Mouse (Mus musculus) gastrocnemius, postnatal 36 days (tissue): ENCODE results near the gene Serpinf2. TPM values are rescaled to one million over a fixed set of nuclear protein-coding genes. Genes with fewer than 3 reads are reported as not detected.
"Not testable (repeated sequence)": the region's sequence is repeated elsewhere in the genome, so short reads cannot be mapped to it uniquely, and the experiment has no call there.

Experiments used
- DNase-seq, 2 experiments: peaks; one replicate each; pipeline ENCODE4 v3.0.0; 2022
- intact Hi-C: fragments of 180-260 bp; cut with DNase I; formaldehyde crosslinking; loops from one replicate; pipeline ENCODE4 v1.15.1; 2025
- microRNA-seq, 2 experiments: library from miRNA; unstranded; fragments of <30 nt; microRNA quantifications; one replicate each; pipeline ENCODE4 v1.2.0; 2021
- total RNA-seq, 2 experiments: library from RNA; stranded (reverse); gene quantifications; 2 replicates each; pipeline ENCODE4 v1.2.3; 2021

The Serpinf2 gene
- total RNA-seq, 2 experiments from 2014 or later = not detected

- intact Hi-C loops = loop anchor here (2.0 to 5.0 kb wide), 3 partner anchors 49 to 169 kb away; partner anchors contain the start of gene Wdr81
- DNase-seq = peak in 1 of 2 experiments; percentile 42
Observed at GRCm38 (mm10) chr11:75403301-75404052, 35.9 kb downstream of the Serpinf2 start.

DNA sequence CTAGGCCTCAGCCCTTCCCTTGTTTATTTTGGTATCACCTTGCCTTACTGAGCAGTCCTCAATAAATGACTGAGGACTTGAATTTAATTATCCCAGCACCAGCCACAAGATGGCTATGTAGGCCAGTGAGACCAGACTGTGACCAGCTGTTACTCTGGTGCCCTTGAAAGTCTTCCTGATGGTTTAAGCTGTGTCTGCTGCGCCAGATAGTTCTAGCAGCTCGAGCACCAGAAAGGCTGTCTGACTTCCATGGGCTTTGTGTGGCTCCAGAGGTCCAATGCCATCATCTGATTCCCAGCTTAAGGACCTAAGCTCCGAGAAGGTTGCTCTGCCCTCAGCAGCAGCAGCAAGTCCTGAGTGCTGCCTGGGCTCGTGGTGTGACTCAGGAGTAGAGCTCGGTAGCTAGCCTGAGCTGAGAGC lies 37.1 kb downstream of the Serpinf2 start:
- peak in 1 of 2 experiments; percentile 26 for DNase-seq
- intact Hi-C loops = loop anchor here (2.0 to 5.0 kb wide), 3 partner anchors 50 to 171 kb away; partner anchors contain the start of gene Wdr81

- intact Hi-C loops = loop anchor here (5.0 kb wide), 2 partner anchors 52 to 107 kb away; partner anchors contain the start of gene Wdr81
- no peak for DNase-seq
Observed at GRCm38 (mm10) chr11:75400099-75400498, 39.3 kb downstream of the Serpinf2 start.

GRCm38 (mm10) chr11:75399411-75399841 lies 40.0 kb downstream of the Serpinf2 start:
- intact Hi-C loops = loop anchor here (5.0 kb wide), 1 partner anchor 217 kb away; no protein-coding TSS in a partner anchor
- no peak for DNase-seq

DNA sequence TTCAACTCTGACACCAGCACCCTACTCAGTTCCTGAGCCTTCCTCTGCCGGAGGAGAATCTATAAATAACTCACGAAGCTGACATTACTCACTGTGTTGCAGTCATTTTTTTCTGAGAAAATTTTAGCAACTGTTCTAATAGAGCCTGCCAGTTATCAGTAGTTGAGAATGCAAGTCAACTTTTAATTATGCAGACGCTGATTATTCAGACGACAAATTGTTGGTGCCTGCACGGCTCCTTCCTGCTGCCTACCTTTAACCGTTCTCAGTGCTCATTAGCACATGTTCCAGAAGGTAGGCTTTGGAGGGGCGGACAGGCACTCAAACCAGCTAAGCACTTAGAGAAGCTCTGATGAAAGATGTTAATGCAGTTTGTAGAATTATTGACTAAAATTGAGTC lies 41.9 kb downstream of the Serpinf2 start:
- intact Hi-C loops = loop anchor here (5.0 kb wide), 1 partner anchor 215 kb away; no protein-coding TSS in a partner anchor
- DNase-seq = no peak

DNA sequence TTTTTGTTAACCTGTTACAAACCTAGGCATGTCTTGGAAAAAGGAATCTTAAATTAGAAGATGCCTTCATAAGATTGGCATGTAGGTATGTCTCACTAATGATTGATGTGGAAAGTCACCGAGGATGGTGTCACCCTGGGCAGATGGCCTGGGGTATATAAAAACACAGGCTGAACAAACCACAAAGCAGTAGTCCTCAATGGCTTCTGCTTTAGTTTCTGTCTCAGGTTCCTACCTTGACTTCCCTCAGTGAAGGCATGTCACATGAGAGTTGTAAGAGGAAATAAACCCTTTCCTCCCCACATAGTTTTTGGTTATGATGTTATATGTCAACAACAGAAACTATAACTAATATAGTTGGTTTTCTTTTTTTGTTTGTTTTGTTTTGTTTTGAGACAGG lies 43.8 kb downstream of the Serpinf2 start:
- intact Hi-C loops = loop anchor here (5.0 kb wide), 1 partner anchor 213 kb away; no protein-coding TSS in a partner anchor
- DNase-seq = no peak

DNA sequence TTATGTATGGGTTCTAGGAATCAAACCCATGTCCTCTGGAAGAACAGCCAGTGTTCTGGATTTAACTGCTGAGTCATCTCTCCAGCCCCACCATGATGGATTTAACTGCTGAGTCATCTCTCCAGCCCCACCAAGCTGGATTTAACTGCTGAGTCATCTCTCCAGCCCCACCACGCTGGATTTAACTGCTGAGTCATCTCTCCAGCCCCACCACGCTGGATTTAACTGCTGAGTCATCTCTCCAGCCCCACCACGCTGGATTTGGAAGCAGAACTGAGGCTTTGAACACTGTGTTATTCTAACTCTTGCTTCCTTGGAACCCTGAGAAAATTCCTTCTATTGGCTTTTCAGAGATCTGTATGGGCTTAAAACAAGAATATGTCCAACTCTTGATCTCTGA lies 55.9 kb downstream of the Serpinf2 start:
- DNase-seq, intact Hi-C loops: not testable (repeated sequence)

Small RNA genes lying within 50 kb of the gene (microRNA-seq; reads per million reads assigned to microRNA genes)
- 40,492 to 162,720 reads per million in 2 experiments for gene Mir22

Other genes starting within 250 kb of the Serpinf2 start
- gene Dph1, start 248.3 kb downstream of the Serpinf2 start, total RNA-seq = 1 to 10 TPM; 4.9 to 5.2 TPM
- gene Rtn4rl1, start 245.8 kb downstream of the Serpinf2 start, total RNA-seq = 1 to 10 TPM; 1.0 TPM
- 10 to 100 TPM; 53.7 to 58.5 TPM for gene Rpa1, start 91.3 kb downstream of the Serpinf2 start, total RNA-seq
- gene Smyd4, start 91.2 kb downstream of the Serpinf2 start, total RNA-seq = 1 to 10 TPM; 2.0 to 3.1 TPM
- 10 to 100 TPM; 83.2 to 88.9 TPM for gene Serpinf1, start 16.9 kb downstream of the Serpinf2 start, total RNA-seq
- gene Wdr81, start 15.1 kb upstream of the Serpinf2 start, total RNA-seq = 1 to 10 TPM; 4.1 to 5.4 TPM
- gene Tlcd2, start 22.1 kb upstream of the Serpinf2 start, total RNA-seq = 1 to 10 TPM; 3.4 to 3.6 TPM
- gene Prpf8, start 47.2 kb upstream of the Serpinf2 start, total RNA-seq = 10 to 100 TPM; 56.1 to 64.1 TPM
- 10 to 100 TPM; 39.1 to 40.1 TPM for gene Rilp, start 70.5 kb upstream of the Serpinf2 start, total RNA-seq
- gene Scarf1, start 73.9 kb upstream of the Serpinf2 start, total RNA-seq = 1 to 10 TPM; 2.8 to 3.1 TPM
- gene Slc43a2, start 92.1 kb upstream of the Serpinf2 start, total RNA-seq = 10 to 100 TPM; 17.6 to 26.9 TPM
- 100 to 1,000 TPM; 186 to 223 TPM for gene Pitpna, start 148.5 kb upstream of the Serpinf2 start, total RNA-seq
- gene Inpp5k, start 191.4 kb upstream of the Serpinf2 start, total RNA-seq = 10 to 100 TPM; 20.4 to 24.0 TPM
- gene Myo1c, start 210.9 kb upstream of the Serpinf2 start, total RNA-seq = 10 to 100 TPM; 37.4 to 41.5 TPM
- gene Crk, start 239.7 kb upstream of the Serpinf2 start, total RNA-seq = 10 to 100 TPM; 38.5 to 44.0 TPM